Mouse (Mus musculus) small intestine, adult 2 months (tissue): Measurements from ENCODE around the gene Eif1.

ENCODE experiments used
- CTCF ChIP-seq: fragments of 200-500 bp; IDR thresholded peaks from 2 replicates; pipeline ENCODE4 v1.5.1; 2012; ENCODE audit warnings: low read depth, mild to moderate bottlenecking, control low read depth, inconsistent platforms, low read length, moderate library complexity, mixed read lengths; ENCODE audit not compliant: insufficient replicate concordance, insufficient read length; ENCODE audit errors: extremely low read depth
- POLR2A ChIP-seq: fragments of 200-500 bp; IDR thresholded peaks from 2 replicates; pipeline ENCODE4 v1.6.1; 2012; ENCODE audit warnings: low read depth, mild to moderate bottlenecking, control low read depth, inconsistent platforms, low read length, moderate library complexity

DNA sequence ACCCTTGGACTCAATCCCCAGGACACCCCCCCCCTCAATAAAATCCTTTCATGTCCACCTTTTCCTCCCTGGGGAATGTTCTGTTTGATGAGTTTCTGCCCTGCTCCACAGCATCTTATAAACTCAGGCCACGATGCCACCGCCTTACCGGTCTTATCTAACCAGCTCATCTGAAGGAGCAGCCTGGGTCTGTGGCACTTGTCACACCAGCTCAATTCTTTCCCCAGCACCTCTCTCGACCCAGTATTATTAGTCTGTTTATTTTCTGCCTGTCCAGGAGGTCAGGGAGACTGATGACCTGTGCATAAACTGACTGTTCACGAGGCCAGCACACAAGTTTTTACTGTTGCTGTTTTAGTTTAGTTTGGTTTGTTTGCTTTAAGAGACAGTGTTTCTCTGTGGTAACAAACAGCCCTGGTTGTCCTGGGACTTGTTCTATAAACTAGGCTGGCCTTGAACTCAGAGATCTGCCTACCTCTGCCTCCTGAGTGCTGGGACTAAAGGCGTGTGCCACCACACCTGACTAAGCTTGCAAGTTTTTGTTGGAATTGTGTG, 1.8 kb upstream of the Eif1 start:
- TF ChIP-seq CTCF (no peak), POLR2A (no peak)
